Mouse (Mus musculus): Measurements from ENCODE around the gene Hexim2.

GRCm38 (mm10) chr11:103146386-103146785 is 14.2 kb downstream of the Hexim2 start:
- TF ChIP-seq CTCF (IDR thresholded peaks at IDR 0.05; ENCODE audit: low read depth, low read length) (no peak), EP300 (IDR thresholded peaks at IDR 0.05; ENCODE audit: insufficient read depth, low read depth, low read length) (no peak)

Data from ES-Bruce4 (cell line).